Mouse (Mus musculus): ENCODE data around the gene Gm26620.

The Gm26620 gene

DNA sequence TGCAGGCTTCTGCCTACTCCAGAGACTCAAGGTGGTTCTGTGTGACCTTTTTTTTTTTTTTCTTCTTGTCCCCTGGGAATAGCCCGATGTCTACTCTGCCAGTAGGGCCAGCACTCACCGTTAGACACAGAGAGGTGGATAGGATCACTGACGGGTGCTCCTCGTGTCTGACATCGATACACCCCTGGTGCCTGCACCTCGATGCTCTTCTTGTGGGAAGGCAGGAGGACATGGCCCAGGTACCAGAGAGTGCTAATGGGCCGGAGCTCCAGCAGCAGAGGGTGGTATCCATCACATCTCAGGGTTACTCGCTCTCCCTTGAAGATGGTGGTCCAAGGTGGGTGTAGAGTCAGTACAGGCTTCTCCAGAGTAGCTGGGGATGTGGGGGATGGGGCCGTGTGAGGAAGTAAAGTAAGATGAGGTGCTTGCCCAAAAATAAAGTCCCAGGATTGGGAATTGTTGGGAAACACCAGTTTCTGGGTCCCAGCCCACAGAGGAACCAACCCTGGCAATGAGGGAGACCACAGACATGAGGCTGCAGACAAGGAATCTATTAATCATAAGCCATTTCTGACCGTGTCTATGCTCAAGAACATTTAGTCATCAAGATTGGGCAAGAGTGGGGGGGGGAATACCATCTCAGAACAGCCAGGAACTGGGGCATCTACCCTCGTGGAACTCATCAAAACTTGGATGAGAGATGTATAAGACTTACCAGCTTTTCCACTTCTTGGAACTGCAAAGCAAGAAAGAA, 27.2 kb downstream of the Gm26620 start:
- DNase-seq (ENCODE audit: low spot score), result no peak

DNA sequence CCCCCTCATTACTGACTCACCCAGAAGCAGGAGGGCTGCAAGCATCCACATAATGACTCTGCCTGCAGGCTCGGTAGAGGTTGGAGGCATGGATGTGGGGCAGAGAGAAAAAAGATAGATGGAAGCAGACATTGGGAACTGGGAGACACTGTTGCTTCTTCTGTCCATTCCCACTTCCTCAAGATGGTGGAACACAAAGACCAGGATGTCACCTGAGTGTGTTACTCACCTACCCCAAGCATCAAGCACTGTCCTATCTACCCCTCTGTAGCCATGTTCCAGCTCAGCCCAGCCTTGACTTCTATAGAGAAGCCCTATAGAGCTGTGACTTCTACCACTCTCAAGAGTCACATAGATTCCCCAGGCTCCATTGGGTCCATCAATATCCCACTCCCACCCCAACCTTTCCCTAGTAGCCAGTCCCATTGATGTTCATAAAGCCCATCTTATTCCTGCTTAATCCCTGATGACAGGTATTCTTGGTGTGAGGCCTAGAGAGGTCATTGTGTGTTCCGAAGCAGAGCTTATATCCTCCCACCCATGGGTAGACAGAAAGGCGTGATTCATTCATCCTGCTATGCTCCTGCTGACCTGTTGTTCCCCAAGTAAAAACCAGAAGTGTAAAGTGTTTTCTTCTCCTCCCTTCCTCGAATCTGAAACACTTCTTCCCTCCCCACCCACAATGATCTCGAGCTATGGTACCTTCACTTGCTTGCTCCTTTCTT, 28.2 kb downstream of the Gm26620 start, which contains the start of gene Fcrlb:
Gene Fcrlb (minus strand): TSS at position 51 of the 725 bp plus-strand sequence.
- DNase-seq (ENCODE audit: low spot score), result no peak

DNA sequence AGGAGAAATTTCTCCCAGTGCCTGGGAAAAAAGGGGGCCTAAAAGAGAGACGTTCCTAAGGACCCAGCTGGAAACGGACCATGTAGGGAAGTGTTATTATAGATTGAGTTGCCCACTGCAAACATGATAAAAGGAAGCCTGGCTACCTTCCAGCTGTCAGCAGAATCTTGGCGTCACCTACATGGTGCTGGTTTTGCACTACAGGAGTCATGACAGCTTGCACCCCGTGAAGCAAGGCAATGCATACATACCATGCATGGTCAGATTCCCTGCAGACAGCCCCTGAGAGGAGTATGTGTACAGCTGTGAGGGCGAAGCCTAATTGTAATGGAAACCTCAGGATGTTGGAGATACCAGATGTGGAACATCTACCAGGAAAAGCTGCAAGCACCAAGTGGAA, 30.8 kb downstream of the Gm26620 start:
- DNase-seq (ENCODE audit: low spot score), result no peak

DNA sequence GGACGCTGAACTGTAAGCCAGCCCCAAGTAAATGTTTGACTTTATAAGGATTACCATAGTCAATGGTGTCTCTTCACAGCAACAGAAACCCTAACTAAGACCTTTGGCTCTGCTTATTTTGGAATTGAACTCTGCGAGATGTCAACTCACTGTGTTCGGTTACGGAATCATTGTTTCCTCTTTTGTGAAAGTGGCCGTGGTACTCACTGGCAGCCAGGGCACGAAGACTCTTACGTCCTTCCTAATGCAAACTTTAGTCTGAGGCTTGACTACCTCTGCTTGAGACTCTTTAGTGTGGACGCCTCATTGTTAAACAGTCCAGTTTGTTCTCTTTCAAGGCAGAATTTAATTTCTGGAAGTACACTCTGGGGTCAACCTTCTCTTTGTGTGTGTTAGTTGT, 34.4 kb downstream of the Gm26620 start:
- no peak for DNase-seq (ENCODE audit: low spot score)

DNA sequence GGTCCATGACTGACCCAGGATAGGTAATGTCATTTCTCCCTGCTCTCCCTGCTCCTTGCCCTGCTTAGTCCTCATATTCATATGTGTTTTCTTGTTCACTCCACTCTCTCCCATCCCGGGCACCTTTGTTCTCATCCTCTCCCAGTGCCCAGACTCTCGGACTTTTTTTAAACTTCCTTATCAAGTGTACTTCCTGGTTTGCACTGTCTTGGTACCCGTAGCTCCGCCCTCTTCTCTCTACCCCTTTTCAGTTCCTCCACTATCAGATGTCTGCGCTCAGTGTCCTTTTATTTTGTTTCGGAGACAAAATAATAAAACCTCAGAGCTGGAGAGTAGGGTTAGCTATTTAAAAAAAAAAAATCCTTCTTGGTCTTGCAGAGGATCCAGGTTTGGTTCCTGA, 39.6 kb downstream of the Gm26620 start:
- DNase-seq (ENCODE audit: low spot score), result no peak

DNA sequence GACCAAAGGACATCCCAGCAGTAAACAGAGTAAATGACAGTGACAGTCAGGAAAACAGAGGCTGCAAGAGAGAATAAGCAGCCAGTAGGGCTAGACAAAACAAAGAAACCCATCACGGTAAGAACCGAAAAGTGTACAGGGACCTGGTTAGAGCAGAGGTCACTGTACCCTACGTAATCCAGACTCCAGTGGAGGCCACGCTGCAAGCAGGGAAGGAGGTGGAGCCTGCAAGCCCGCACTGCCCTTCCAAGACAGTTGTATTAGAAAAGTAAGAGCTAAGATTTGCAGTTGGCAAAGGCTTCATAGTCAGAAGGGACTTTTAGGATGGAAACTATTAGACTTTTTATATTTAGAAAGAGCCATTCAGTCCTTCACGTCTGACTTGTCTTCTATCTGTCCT, 42.1 kb downstream of the Gm26620 start:
- no peak for DNase-seq (ENCODE audit: low spot score)

DNA sequence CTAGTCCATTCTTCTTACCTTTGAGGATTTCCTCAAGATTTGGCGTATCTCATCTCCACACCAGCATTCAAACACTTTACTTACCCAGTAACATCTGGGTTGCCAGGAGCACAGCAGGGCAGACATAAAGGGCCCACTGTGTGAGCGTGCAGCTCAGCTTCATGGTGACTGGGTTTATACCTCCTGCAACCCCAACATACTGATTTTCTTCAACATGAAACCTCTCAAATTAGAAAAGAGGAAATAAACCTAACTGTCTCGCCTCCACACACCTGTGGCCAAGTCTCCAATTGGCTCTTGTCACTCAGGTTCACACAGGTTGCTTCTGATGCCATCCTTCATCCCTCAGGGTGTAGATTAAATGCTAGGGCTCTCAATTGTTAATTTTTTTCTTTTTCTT, 42.5 kb downstream of the Gm26620 start, which contains the start of gene Fcrla:
Gene Fcrla (minus strand): TSS at position 206 of the 400 bp plus-strand sequence.
- DNase-seq (ENCODE audit: low spot score), result no peak

DNA sequence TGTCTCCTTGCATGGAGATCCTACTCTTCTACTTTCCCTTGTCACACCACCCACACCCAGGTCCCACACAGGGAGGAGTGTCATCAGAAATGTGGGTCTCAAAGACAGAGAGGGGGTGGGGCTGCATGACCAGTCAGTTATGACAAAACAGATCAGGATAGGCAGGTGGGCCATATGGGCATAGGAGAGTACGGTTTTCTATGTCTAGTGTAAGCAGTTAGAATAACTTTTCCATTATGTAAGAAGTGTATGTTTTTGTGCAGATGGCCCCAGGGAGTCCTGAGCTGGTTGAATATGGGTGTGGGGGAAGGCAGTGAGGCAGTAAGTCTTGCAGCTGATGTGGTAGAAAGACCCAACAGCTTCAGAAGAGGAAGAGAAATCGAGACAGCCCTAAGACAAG, 43.6 kb downstream of the Gm26620 start:
- DNase-seq (ENCODE audit: low spot score), result no peak

DNA sequence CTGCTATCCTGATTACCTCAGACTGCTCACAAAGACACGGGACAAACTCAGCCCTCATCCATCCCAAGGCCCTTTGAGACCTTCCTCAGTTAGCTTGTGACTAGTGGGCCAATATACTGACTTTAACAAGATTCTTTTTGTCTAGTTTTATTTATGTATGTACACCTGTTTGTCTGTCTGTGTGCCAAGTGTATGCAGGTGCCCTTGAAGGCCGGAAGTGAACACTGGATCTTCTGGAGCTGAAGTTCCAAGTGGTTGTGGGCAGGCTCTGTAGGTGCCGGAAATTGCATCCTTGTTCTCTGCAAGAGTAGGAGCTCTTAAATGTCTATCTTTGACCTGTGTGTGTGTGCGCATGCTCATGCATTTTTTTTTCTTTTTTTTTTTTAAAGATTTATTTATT, 44.4 kb downstream of the Gm26620 start:
- no peak for DNase-seq (ENCODE audit: low spot score)

DNA sequence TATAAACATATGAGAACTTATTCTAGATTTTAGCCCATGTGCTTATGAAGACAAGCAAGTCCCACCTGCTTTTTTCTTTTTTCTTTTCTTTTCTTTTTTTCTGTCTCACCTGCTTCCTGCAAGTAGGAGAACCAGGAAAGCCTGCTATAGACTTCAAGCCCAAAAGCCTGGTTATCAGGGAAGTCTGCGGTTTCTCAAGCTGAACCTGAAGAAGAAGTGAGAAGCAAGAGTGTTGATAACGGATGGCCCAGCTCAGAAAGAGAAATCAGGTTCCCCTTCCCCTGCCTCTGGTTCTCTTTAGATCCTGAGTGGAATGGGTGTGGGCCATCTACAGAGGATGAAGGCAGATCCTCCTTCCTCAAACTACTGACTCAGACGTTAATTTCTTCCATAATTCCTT, 47.2 kb downstream of the Gm26620 start:
- no peak for DNase-seq (ENCODE audit: low spot score)

DNA sequence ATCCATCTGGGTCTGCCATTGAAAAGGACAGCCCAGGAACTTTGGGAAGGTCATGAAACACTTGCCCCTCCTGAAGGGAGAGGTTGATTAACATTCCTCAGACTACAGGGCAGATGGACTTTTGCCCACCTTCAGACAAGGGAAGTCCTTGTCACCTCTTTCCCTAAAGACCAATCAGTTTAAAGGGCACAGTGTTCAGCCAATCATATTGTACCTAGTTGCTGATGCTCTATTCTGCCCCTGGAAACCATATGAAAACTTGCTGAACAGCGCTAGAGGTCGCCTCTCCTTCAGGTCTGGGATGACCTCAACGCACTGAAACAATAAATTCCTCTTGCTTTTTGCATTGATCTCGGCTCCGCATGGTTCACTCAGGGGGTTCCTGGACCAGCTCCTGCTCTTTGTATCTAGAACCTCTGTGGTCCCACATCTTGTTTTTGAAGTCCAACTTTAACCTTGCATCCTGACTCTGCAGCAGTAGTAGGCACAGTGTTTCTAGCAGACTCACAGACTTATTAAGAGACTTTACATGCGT, 48.6 kb downstream of the Gm26620 start:
- DNase-seq (ENCODE audit: low spot score), result no peak

DNA sequence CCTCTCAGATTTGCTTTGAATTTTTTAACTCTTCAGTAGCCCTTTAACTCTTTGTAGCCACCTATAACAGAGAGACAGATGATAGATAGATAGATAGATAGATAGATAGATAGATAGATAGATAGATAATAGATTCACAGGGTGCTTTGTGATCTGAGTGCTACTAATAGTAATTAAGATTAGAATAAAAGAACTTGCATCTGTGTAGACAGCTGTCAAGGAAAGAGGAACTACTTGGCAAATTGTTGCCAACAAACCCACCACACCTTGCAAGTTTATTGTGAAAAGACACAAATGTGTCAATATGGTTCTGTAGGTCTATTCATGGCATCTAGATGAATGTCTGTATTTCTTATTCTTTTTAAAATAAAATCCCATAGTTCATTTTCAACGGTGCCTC, 49.1 kb downstream of the Gm26620 start:
- no peak for DNase-seq (ENCODE audit: low spot score)

DNA sequence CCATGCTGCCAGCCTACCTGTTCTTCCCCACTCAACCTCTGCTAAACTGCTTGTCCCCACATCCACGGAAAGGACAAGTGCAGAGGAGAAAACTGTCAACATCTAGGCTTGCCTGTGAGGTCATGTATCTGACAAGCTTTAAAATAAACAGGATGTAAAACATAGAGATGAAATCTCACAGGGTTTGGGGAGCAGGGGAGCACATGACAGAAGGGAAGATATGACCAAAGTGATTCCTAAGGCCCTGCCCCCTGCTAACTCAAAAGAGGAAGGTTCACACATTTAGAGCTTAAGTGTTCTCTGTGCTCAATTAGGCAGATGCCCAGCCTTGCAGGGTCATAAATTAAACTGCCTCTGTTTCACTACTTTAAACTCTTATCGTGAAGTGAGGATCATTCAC, 49.5 kb downstream of the Gm26620 start:
- DNase-seq (ENCODE audit: low spot score), result no peak
